Mouse (Mus musculus): ENCODE results near the gene Panx1.

Panx1 gene

DNA sequence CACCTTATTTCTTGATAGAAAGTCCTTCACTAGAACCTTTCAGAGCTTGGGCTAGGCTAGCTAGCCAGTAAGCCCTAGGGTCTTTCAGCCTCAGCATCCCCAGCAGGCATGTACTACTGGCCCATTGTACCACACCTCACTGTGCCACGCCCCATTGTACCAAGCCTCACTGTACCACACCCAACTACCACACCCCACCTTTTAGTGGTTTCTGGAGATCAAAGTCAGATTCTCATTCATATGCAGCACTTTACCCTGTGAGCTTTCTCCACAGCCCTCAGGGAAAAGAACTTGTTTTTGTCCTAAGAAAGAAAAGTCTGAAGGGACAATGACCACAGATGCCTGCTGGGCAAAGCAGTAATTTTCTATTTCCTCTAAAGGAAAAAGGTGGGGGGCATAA, 22.2 kb downstream of the Panx1 start:
- no peak for DNase-seq (ENCODE audit: low spot score in 2 of 2)

DNA sequence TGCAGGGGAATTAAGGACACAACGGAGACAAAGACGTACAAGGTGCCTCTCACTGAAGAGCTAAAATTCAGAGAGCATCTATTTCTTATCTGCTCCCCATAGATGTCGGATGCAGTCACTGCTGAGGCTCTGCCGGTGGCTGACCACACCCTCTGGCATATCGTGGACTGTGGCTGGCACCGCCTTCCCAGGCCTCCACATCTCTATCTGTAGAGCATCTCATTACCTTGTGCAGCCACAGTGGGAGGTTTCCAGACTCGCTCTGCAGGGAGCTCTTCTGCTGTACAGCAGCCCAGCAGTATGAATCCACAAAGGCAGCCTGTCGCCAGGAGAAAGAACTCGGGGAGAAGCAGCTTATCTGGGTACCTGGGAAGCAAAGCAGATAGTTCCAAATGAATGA, 24.1 kb downstream of the Panx1 start:
- DNase-seq (ENCODE audit: low spot score in 2 of 2), result no peak

DNA sequence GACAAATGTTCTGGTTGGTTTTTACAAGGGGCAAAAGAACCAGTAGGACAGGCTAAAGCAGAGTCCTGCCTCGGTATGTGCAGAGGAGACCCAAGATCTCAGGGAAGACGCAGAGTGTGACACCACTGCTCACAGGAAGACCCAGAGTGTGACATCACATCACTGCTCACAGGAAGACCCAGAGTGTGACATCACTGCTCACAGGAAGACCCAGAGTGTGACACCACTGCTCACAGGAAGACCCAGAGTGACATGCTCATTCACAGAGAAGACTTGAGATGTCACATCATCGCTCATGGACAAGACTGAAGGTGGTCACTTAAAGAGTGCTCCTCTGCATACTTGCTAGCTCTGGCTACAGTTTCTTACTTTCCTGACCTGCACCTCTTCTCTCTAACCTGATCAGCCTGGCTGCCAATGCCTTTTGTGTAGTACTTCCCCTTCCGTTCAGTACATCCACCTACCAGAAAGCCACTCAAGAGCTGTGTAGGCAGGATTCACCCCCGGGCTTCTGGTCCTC, 24.7 kb downstream of the Panx1 start:
- no peak for DNase-seq (ENCODE audit: low spot score in 2 of 2)

DNA sequence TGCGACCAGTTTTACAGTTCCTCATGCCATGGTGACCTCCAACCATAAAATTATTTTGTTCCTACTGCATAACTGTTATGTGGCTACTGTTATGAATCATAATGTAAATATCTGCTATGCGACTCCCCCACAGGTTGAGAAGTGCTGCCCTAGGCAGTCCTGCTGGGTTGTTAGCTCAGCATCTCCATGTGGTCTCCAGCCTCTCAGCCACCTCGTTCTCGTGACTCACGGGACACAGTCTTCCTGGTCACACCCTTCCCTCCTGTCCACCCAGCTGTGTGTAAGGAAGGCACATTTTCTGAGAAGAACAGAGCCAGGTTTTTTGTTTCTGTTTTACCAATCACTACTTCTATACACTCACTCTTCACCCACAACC, 26.5 kb downstream of the Panx1 start:
- DNase-seq (ENCODE audit: low spot score in 2 of 2), result no peak

DNA sequence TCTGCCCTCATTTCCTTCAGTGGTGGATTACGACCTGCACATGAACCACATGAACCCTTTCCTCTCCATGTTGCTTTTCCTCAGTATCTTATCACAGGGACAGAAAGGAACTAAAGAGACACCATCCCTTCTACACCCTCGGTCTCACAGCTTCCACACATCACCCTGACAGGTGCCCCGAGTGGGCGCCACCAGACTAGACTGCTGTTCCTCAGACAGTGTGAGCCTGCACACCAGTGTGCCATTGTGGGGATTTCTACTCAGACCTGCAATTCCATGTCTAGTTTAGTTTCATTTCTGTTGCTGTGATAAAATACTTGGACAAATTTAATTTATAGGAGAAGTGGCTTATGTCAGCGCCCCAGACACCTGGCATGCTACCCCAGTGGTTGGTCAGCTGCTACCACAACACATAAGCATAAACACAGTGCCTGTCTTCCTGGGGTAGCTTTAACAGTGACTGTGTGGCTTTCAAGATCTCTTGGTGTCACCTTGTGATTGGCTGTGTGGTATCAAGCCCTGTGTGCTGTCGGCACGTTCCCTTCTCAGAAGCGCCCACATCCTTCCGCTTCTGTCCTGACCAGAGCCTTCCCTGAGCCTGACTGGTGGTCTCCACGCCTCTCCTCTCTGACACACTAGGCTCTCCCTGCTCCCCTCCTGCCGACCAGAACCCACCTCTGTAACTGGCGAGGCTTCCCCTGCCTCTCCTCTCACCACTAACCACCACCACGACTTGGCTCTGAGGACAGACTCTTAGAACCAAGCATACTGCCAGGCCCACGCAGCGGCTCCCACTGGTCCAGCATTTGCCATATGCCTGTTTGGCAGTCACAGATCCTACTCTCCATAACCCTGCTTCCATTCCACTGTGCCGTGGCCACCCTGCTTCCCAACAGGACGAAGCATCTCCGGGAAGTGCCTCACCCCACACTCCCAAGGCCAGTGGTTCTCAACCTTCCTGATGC, 27.2 kb downstream of the Panx1 start:
- DNase-seq (ENCODE audit: low spot score in 2 of 2), result peak; percentile 66 to 73

DNA sequence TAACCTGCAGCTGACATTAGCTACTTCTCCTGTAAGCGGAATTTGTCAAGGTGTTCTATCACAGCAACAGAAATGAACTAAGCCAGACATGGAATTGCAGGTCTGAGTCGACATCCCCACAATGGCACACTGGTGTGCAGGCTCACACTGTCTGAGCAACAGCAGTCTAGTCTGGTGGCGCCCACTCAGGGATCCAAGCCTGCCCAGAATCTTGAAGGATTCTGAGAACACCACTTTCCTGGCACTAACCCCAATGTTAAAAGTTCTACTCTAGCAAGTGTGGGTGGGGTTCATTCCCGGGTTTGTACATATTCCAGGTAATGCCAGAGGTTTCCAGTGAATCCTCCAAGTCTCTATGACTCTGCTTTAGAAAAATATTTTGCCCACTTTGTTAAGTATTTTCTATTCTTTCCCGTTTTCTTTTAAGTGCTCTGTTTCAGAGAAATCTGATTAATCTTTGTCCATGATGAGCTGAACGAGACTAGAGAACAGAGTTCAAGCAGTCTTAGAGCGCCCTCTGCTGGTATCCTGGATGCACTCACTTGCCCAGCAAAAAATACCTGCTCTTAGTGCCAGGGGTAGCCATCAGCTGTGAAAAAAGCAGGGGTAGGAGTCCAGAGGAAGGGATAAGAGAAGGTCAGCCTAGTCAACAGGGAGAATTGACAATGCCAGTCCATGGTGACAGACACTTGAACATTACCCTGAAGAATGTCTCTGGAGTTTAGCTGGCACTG, 29.9 kb downstream of the Panx1 start:
- DNase-seq (ENCODE audit: low spot score in 2 of 2), result peak; percentile 62 to 90

DNA sequence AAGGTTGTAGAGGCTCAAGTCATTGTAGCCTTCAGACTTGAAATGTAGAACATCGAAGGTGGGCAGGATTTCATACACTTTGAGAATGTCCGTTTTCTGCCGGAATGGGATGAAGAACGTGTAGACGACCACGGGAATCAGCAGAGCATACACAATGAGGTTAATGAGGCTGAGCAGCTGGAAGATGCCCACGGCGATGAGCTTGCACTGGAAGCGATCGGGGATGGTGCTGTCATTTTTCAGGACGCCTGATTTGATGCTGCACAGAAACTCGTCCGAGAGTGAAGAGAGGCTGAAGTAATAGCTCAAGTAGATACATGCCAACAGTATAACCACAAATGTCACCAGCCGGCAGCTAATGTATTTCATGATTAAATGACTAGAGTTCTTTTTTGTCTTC, 37.7 kb downstream of the Panx1 start:
- no peak for DNase-seq (ENCODE audit: low spot score in 2 of 2)

DNA sequence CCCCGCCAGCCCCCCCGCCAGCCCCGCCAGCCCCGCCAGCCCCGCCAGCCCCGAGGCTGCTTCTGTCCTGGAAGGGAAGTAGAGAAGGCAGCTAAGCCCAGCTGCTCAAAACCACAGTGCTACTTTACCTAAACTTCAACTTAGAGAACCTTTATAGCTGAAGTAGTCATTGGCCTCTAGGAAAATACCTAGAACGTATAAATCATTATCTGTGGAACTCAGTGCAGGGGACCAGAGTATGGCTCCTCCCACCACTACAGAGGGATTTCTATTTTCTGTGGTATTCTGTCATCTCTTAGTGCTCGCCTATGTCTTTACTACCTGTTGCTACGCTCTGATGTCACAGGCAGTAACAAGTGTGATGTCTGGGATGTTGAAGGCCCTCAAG, 41.0 kb downstream of the Panx1 start:
- no peak for DNase-seq (ENCODE audit: low spot score in 2 of 2)

DNA sequence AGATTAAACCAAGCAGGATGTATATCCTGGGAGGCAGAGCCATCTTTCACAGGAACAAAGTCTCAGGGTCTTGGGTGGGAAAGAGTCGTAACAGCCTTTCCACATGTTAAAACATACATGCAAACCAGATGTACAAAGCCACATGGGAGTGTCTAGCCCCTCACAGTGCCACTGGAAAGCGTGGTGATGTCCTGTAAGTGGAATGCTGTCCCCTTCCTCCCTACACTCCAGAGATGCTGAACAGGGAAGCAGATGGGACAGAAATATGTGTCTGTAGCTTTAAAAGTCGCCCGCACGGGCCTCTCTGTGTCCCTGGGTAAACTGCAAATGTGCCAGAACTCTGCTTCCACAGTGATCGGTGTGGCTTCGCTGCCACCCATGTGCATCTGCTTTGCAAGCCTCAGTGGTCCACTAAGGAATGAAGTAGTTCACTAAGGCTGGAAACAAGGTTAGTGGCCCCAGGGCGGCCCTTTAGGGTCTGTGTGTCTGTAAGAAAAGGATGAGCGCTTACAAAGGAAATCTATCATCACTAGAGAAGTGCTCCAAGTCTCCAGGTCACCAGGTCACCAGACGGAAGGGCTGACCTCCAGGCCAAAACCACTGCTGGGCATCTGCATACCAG, 41.5 kb downstream of the Panx1 start:
- DNase-seq (ENCODE audit: low spot score in 2 of 2), result no peak

DNA sequence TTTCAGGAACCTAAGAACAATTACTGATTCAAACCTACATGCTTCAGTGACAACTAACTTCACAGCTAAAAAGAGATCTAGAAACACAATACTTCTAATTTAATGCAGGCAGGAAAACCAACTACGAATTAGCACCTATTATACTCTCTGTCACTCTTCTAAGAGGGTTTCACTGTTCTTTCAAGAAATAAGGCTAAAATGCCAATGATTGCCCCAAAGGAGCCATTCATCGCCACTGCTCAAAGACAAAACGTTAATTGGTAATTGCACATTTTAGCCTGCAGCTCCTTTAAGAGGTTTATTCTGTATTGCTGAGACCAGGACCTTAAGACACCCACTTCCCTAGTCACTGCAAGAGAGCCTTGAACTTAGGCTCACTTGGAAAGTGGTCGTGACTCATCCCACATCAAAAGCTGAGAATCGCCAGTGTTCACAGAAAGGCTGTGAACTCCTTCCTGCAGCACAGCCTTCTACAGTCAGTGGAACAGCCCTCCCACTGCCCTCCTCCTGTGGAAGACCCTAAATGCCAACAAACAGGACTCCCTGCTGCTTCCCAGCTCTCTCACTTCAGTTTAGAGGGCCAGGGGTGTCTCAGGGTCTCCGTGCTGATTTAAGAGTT, 42.2 kb downstream of the Panx1 start:
- no peak for DNase-seq (ENCODE audit: low spot score in 2 of 2)

DNA sequence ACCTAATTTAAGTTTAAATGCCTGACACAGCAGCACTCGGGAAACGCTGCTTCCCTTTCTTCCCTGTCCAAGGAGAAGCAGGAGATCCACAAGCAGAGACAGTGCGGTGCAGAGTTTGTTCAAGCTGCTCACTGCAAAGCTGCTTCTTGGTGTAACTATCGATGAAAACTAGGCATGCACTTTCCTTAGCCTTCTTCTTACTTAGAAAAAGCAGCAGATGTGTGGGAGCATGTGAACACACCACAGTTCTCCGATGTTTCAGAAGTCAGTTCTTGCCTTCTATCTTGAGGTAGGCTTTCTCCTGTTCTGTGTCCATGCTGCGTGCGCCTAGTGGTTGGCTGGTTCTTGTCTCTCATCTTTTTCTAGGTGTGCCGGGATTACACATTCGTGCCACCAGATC, 46.5 kb downstream of the Panx1 start:
- DNase-seq (ENCODE audit: low spot score in 2 of 2), result no peak

DNA sequence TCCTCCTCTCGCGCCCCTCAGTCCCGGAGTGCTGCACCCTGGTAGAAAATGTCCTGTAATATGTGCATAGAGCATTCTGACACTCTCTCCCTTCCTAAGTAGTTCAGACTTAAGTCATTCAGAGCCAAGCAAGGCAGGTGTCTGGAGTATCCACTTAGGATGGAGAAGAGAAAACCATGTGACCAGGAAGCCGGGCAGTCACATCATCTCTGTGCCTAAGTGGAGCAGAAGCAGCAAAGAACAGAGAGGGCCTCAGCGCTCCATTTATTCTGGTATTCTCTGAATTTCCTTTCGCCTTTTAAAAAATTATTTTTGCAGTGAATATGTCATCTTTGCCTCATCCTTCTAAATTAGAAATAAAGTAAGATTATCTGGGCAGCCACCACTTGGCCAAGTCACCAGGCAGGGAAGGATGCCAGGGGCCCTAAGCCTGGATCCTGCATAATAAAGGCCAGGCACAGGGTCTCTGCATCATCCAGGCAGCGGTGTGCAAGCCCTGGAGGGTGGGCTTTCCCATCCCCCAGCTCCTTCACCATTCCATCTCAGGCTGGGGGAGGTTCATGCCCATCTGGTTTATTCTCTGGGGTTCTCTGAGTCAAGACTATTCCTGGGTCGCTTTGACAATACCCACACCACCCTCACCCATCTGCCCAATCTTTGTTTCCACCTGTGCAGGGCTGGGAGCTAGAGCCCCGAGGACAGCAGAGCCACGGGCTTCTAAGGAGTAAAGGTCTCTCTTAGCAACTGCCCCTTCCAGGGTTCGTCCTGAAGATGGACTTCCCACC, 47.8 kb downstream of the Panx1 start:
- DNase-seq (ENCODE audit: low spot score in 2 of 2), result no peak

DNA sequence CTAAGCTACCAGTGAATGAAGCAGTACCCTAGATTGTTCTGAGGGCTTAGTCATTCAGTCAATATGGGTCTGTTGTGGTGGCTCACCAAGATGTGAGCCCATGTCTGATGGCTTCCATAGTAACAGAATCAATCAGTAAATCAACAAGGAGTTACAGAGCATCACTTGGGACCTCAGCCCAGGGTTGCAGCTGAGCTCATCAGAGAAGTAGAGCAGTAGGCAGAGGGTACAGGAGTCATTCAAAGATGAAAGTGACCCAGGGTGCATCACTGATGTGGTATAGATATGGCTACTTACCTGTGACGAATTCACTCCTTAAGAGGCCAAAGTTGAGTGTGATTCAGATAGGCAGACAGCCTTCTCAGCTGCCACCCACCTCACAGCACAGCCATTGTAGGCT, 49.8 kb downstream of the Panx1 start:
- no peak for DNase-seq (ENCODE audit: low spot score in 2 of 2)

DNA sequence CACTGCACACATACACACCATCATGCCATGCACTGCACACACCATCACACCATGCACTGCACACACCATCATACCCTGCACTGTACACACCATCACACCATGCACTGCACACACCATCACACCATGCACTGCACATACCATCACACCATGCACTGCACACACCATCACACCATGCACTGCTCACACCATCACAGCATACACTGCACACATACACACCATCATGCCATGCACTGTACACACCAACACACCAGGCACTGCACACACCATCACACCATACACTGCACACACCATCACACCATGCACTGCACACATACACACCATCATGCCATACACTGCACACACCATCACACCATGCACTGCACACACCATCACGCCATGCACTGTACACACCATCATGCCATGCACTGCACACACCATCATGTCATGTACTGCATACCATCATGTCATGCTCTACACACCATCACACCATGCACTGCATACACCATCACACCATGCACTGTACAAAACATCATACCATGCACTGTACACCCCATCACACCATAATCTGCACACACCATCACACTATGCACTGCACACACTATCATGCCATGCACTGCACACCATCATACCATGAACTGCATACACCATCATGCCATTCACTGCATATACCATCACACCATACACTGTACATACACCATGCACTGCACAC, 56.5 kb downstream of the Panx1 start:
- DNase-seq (ENCODE audit: low spot score in 2 of 2), result no peak

DNA sequence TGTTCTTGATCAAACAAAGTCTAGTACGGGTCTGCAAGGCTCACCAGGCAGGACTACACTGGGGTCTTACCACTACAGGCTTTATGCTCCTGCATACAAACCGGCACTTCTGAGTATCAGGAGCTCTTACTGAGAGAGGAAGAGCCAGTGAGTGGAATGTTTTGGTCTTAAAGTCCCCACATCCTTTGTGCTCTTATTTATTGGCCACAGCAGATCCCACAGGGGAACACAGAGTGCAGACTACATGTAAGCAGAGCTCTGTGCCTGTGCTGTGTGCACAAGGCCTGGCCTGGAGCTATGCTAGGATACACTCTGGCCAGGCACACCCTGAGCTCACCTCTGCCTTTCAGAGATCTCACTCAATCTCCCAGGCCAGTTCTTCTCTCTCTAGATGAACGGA, 62.1 kb downstream of the Panx1 start:
- no peak for DNase-seq (ENCODE audit: low spot score in 2 of 2)

DNA sequence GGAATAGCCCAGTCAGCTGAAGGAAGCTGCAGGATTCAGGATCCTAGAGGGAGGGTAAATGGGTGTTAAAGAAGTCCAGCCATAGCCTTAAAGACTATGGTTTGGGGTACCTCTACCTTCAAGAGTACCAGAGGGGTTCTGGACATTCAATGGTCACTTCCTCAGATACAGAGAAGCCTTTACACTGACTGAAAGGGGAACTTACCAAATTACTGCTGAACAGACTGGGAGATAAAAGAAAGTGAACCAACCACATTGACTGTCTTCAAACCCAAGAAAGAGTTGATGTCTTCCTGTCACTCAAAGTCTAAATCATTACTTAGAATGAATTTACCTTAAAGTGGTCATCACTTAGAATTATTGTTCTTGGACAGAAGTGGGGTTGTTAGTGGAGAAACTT, 62.6 kb downstream of the Panx1 start:
- no peak for DNase-seq (ENCODE audit: low spot score in 2 of 2)

DNA sequence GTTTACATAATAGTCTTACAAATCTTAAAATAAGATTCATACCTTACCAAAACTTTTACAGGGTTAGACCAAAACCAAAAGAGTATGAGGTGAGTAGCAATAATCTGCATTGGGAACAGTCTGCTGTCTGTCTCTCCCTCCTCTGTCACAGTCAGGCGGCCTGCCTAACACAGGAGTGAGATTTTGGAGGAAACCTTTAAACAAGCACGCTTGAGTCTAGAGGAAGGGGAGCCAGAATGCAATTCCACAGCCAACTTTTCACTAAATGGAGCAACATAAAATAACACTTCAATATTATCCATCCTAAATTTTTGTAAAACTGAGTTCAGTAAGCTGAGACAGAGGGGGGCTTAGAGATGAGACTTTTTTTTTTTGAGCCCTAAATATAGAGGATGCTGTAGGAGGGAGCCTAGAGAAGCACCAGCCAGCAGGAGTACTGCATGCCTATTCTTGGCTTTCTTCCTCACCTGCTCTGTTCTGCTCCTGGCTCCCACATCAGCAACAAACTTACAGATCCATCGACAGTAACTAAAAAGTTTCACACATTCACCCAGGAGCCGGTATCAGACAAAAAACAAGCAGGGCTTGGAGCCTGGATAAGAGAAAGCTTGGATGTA, 63.6 kb downstream of the Panx1 start:
- no peak for DNase-seq (ENCODE audit: low spot score in 2 of 2)

DNA sequence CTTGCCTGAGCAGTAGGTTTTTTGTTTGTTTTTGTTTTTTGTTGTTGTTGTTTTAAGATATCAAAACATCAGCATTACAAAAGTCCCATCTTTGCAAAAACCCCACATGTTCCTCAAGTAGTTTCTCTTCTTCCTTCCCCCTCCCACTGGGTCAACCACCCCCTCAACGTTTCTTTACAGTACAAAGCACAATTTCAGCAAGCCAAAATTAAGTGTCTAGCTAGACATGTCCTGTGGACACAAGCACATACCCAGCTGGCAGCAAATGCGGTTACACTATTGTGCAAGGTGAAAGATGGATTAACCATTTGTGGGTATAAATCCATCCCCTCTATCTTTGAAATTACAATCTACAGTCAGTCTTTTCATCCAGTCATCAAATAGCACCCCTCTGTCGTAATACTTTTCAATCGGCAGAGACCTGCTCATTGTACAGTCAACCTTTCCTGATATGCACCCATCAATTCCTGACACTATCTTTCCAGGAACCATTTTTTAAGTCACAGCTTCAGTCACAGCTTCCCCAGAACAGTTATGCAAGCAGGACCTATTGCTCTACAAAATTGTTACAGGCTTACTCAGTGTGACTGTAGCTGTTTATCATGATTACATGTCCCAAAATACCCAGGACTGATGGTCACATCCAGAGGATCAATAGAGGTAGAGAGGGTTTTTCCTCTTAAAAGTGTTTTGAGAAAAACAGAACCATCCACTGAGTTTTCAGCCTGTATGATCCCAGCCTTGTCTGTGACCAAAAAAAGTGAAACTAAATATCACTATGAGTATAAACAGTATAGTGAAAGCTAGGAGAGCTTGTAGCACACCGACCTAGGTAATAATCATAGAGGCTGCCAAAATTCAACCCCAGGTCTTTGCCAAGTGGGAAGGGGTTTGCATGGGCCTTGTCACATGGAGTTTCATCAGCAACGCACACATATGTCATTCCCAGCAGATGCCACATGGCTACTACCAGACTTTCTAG, 70.7 kb downstream of the Panx1 start:
- DNase-seq (ENCODE audit: low spot score in 2 of 2), result no peak

DNA sequence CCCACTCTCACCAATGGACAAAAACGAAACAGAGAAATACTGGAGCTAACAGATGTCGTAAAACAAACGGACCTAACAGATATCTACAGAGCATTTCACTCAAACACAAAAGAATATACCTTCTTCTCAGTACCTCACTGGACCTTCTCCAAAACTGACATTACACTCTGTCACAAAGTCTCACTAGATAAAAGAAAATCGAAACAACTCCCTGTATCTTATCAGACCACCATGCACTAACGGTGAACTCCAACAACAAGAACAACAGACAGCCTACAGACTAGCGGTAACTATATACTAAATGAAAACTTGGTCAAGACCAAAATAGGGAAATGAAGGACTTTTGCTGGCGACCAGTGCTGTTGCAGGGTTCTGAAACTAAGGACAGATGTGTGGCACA, 71.5 kb downstream of the Panx1 start:
- no peak for DNase-seq (ENCODE audit: low spot score in 2 of 2)
